Mouse (Mus musculus) liver, embryonic 15.5 days (tissue): Measurements from ENCODE around the gene Zfp697. TPM values are rescaled to one million over a fixed set of nuclear protein-coding genes. Genes with fewer than 3 reads are reported as not detected.
A peak's percentile ranks its signal among the peaks of the same experiment; 100 is the strongest.
"Not testable (repeated sequence)": the region's sequence is repeated elsewhere in the genome, so short reads cannot be mapped to it uniquely, and the experiment has no call there.

Experiments
- ATAC-seq: fragments of 200-750 bp; cut with Nextera tagmentation; 2 replicates; pipeline ENCODE4 v1.8.0; 2017; ENCODE audit warnings: moderate number of reproducible peaks, mild to moderate bottlenecking, moderate library complexity; ENCODE audit not compliant: insufficient read depth
- H3K27ac ChIP-seq: fragments of 300-500 bp; sonication (generic); replicated peaks from 2 replicates; pipeline ENCODE4 v1.5.1; 2015; ENCODE audit warnings: mild to moderate bottlenecking, inconsistent platforms
- H3K27me3 ChIP-seq: fragments of 300-500 bp; sonication (generic); 2 replicates; pipeline ENCODE4 v1.6.1; 2015; ENCODE audit warnings: mild to moderate bottlenecking, inconsistent platforms
- H3K36me3 ChIP-seq: fragments of 300-500 bp; sonication (generic); replicated peaks from 2 replicates; pipeline ENCODE4 v1.6.1; 2015; ENCODE audit warnings: moderate library complexity, mild to moderate bottlenecking, inconsistent platforms
- H3K4me1 ChIP-seq: fragments of 300-500 bp; sonication (generic); replicated peaks from 2 replicates; pipeline ENCODE4 v1.6.1; 2015; ENCODE audit warnings: inconsistent platforms
- H3K4me2 ChIP-seq: fragments of 300-500 bp; sonication (generic); 2 replicates; pipeline ENCODE4 v1.6.1; 2015; ENCODE audit warnings: moderate library complexity, mild to moderate bottlenecking, inconsistent platforms
- H3K4me3 ChIP-seq: fragments of 300-500 bp; sonication (generic); replicated peaks from 2 replicates; pipeline ENCODE4 v1.5.1; 2015; ENCODE audit warnings: mild to moderate bottlenecking, inconsistent platforms
- H3K9ac ChIP-seq: fragments of 300-500 bp; sonication (generic); 2 replicates; pipeline ENCODE4 v1.6.1; 2015; ENCODE audit warnings: moderate library complexity, mild to moderate bottlenecking, inconsistent platforms
- H3K9me3 ChIP-seq: fragments of 300-500 bp; sonication (generic); replicated peaks from 2 replicates; pipeline ENCODE4 v1.6.1; 2016; ENCODE audit warnings: inconsistent platforms
- WGBS: fragments of 180-500 bp; shearing (Covaris S2); methylation state at CpG from one replicate; pipeline ENCODE4 v1.1.7; 2015; ENCODE audit warnings: mixed read lengths; ENCODE audit not compliant: insufficient replicate concordance; 5-methylcytosine and 5-hydroxymethylcytosine counted together
- polyA plus RNA-seq: library from polyadenylated mRNA; unstranded; fragments of >200 nt; fragmentation: Nextera tagmentation; extraction: Ambion mirVana; gene quantifications from 2 replicates; pipeline ENCODE4 v1.2.1, GENCODE M21; 2015

Zfp697 gene
- polyA plus RNA-seq, 1 experiment from 2014 or later, result 2.1 TPM

DNA sequence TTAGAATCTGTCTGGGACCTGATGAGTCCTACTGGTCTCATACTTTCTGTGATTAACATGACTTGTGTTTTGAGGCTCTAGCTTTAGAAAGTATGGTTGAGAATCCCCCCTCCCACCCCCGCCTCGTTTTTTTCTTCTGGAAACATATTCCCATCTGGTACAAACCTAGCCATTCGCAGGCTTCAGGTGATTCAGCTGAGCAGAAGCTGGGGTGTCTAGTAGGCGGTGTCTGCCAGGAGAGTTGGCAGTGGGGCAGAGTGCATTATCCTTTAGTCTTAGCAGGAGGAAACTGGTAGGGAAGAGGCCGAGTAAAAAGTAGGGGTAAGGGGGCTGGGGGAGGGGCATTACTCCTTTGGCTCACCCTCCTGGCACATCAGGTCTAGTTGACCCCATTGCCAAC, 44.5 kb downstream of the Zfp697 start:
- H3K27me3 ChIP-seq, result peaks cover 40% of the 10 kb centered on the region
- H3K4me2 ChIP-seq, result peak overlapping the region; percentile 78
- no peaks in the 10 kb centered on the region for H3K9me3 ChIP-seq
- no peak overlapping the region for H3K9ac ChIP-seq
- no peaks in the 10 kb centered on the region for H3K36me3 ChIP-seq
- 36% methylated on average over 5 of the region's 5 CpGs for WGBS
- no peak overlapping the region for H3K27ac ChIP-seq
- 0 out of 2 replicates have a peak overlapping the region, but pooled peaks have one; percentile 60 for H3K4me3 ChIP-seq
- no peak for ATAC-seq
- peaks cover 19% of the 10 kb centered on the region for H3K4me1 ChIP-seq

DNA sequence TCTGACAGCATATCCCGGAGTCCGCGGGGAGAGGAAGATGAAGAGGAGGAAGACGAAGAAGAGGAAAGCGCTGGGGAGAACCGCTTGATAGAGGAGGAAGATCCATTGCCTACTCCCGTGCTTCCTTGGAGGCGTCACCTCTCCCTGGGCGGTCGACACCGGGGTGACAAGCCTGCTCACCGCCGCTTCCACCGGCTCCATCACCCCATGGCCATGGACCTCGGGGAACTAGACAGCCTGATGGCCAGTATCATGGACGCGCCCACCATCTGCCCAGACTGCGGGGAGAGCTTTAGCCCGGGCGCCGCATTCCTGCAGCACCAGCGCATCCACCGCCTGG, 45.0 kb downstream of the Zfp697 start:
- peak; percentile 52 for ATAC-seq
- H3K36me3 ChIP-seq, result no peaks in the 10 kb centered on the region
- WGBS, result 2% methylated on average over 23 of the region's 23 CpGs
- no peaks in the 10 kb centered on the region for H3K9me3 ChIP-seq
- H3K4me2 ChIP-seq, result peak overlapping the region; percentile 78
- peak overlapping the region; percentile 60 for H3K4me3 ChIP-seq
- H3K27me3 ChIP-seq, result peaks cover 40% of the 10 kb centered on the region
- peaks cover 19% of the 10 kb centered on the region for H3K4me1 ChIP-seq
- H3K9ac ChIP-seq, result no peak overlapping the region
- no peak overlapping the region for H3K27ac ChIP-seq

GRCm38 (mm10) chr3:98427600-98428448, 45.6 kb downstream of the Zfp697 start:
- Histone ChIP-seq H3K9ac (no peak overlapping the region), H3K9me3 (no peaks in the 10 kb centered on the region), H3K4me2 (peak overlapping the region; percentile 78), H3K4me3 (peak overlapping the region; percentile 60), H3K36me3 (no peaks in the 10 kb centered on the region), H3K27ac (no peak overlapping the region), H3K4me1 (peaks cover 19% of the 10 kb centered on the region), H3K27me3 (peaks cover 40% of the 10 kb centered on the region)
- WGBS, result under 1% methylated on average over 107 of the region's 110 CpGs
- ATAC-seq, result peak; percentile 84

DNA sequence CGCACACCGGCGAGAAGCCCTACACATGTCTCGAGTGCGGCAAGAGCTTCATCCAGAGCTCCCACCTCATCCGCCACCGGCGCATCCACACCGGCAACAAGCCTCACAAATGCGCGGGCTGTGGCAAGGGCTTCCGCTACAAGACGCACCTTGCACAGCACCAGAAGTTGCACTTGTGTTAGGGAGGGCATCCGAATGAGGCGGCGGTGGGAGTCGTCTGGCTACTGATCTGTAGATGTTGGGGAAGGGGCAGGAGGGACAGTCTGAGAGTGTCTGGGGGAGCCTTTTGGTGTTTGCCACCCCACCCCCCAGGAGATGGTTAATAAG, 46.2 kb downstream of the Zfp697 start:
- H3K4me2 ChIP-seq, result peak overlapping the region; percentile 78
- no peaks in the 10 kb centered on the region for H3K36me3 ChIP-seq
- H3K9me3 ChIP-seq, result no peaks in the 10 kb centered on the region
- H3K27me3 ChIP-seq, result peaks cover 40% of the 10 kb centered on the region
- peak overlapping the region; percentile 60 for H3K4me3 ChIP-seq
- no peak for ATAC-seq
- no peak overlapping the region for H3K27ac ChIP-seq
- WGBS, result under 1% methylated on average over 17 of the region's 17 CpGs
- H3K4me1 ChIP-seq, result peaks cover 19% of the 10 kb centered on the region
- H3K9ac ChIP-seq, result no peak overlapping the region

DNA sequence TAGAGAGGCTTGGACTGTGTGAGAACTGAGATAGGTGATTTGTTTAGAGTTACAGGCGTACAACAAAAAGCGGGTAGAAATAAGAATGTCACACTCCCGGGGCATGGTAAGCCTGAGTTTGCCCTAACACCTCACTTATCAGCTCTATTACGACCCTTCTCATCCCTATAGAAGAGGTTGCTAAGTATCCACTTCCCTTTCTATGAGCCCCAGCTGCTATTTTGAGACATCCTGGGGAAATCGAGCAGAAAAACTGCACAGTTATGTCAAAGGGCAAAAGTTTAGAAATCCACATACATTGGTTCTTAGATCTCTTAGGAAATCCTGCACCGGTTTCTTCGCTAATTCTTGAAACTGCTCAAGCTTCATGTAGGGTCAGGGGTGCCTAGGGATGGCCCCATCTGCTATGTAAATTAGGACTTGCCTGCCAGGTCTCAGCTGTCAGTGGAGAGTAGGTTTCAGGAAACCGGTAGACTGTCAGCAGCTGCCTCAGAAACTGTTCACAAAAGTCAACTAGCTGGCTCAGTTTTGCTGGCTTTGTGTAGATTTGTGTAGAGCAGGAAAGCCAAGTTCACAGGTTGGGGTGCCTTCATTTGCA, 46.8 kb downstream of the Zfp697 start:
- Histone ChIP-seq H3K27ac (no peak overlapping the region), H3K9ac (no peak overlapping the region)
- 9% methylated on average over 8 of the region's 8 CpGs for WGBS

DNA sequence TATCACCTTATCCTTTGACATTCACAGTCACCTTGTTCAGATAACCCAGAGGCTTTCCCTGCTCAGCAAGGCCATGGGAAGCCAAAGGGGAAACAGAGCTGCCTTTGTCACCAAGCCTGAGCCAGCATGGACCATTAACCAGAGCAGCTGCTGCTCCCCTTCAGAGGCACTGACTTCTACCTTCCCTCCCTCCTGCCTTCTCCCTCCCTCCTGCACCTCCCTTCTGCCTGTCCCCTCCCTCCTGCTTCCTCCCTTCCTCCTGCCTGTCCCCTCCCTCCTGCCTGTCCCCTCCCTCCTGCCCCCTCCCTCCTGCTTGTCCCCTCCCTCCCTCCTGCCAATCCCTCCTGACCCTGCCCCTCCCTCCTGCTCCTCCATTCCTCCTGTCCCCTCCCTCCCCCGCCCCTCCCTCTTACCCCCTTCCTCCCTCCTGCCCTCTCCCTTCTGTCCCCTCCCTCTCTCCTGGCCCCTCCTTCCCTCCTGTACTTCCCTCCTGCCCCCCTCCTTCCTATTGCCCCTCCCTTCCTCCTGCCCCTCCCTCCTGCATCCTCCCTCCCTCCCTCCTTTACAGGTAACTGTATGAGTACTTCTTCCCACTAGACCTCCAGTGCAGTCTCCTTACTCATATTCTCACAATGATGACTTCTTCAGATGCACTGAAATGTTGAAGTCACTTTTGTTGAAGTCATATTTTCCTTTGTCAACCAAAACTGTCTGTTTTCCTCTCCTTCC, 52.0 kb downstream of the Zfp697 start:
- no peaks in the 10 kb centered on the region for H3K4me1 ChIP-seq
- H3K27me3 ChIP-seq, result peaks cover 8% of the 10 kb centered on the region
- no peak overlapping the region for H3K27ac ChIP-seq
- H3K9me3 ChIP-seq, result no peaks in the 10 kb centered on the region
- no peak overlapping the region for H3K9ac ChIP-seq
- ATAC-seq, result no peak
- H3K36me3 ChIP-seq, result no peaks in the 10 kb centered on the region
- no peak overlapping the region for H3K4me3 ChIP-seq
- WGBS, result 29% methylated on average over 1 of the region's 1 CpGs
- H3K4me2 ChIP-seq, result no peak overlapping the region

More for the DNA sequence above, 46.8 kb downstream of the Zfp697 start:
- Histone ChIP-seq H3K4me1 (peaks cover 19% of the 10 kb centered on the region), H3K4me3 (peak overlapping the region; percentile 60; the same call in 1 of the 2 replicates), H3K36me3 (no peaks in the 10 kb centered on the region), H3K4me2 (peak overlapping the region; percentile 78), H3K27me3 (peaks cover 40% of the 10 kb centered on the region), H3K9me3 (no peaks in the 10 kb centered on the region)
- no peak for ATAC-seq

GRCm38 (mm10) chr3:98435030-98435429, 52.8 kb downstream of the Zfp697 start:
- H3K27ac ChIP-seq, result no peak overlapping the region
- no peak for ATAC-seq
- no peak overlapping the region for H3K9ac ChIP-seq
- H3K4me1 ChIP-seq, result no peaks in the 10 kb centered on the region
- H3K9me3 ChIP-seq, result no peaks in the 10 kb centered on the region
- 52% methylated on average over 1 of the region's 1 CpGs for WGBS
- no peak overlapping the region for H3K4me2 ChIP-seq
- no peak overlapping the region for H3K4me3 ChIP-seq
- no peaks in the 10 kb centered on the region for H3K36me3 ChIP-seq
- H3K27me3 ChIP-seq, result peaks cover under 1% of the 10 kb centered on the region; the same call in 1 of the 2 replicates

DNA sequence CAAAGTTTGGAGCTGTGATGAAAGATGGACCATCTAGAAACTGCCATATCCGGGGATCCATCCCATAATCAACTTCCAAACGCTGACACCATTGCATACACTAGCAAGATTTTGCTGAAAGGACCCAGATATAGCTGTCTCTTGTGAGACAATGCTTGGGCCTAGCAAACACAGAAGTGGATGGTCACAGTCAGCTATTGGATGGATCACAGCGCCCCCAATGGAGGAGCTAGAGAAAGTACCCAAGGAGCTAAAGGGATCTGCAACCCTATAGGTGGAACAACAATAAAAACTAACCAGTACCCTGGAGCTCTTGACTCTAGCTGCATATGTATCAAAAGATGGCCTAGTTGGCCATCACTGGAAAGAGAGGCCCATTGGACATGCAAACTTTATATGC, 60.0 kb downstream of the Zfp697 start:
- not testable (repeated sequence) for H3K9ac ChIP-seq, H3K27me3 ChIP-seq, H3K4me2 ChIP-seq, H3K27ac ChIP-seq, H3K4me3 ChIP-seq, ATAC-seq, H3K9me3 ChIP-seq, H3K36me3 ChIP-seq, H3K4me1 ChIP-seq
- 32% methylated on average over 3 of the region's 3 CpGs for WGBS

DNA sequence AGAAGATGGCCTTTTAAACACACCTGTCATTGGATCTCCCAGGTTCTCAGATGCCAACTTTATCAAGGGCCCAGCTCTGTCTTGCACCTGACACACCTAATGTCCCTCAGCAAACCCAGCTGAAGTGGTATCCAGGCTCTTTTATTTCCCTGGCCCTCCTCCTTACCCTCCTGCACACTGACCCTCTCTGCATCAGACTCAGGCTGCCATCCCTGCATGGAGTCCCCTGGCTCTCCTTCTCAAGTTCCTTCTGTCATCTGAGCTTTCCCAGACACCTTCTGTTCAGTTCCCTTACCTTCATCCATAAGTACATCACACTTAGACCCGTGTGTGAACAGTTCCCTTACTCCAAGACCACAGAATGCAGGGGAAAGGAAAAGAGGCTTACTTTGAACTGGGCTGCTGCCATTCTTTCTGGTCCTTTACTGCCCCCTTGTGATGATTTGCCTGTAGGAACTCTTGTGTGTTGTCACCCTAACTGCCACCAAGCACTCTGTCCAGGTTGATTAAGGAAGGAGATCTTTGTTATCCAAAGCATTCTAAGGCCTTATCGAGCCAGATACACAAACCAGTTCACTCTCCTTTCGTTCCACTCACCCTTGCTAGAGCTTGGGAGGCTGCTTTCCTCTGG, 61.0 kb downstream of the Zfp697 start:
- not testable (repeated sequence) for H3K4me1 ChIP-seq, H3K4me3 ChIP-seq, H3K4me2 ChIP-seq, H3K9ac ChIP-seq, H3K36me3 ChIP-seq, H3K9me3 ChIP-seq, H3K27ac ChIP-seq, ATAC-seq, H3K27me3 ChIP-seq
- 5% methylated on average over 3 of the region's 3 CpGs for WGBS

- not testable (repeated sequence) for H3K9ac ChIP-seq, H3K27me3 ChIP-seq, H3K36me3 ChIP-seq, H3K9me3 ChIP-seq, ATAC-seq, H3K4me3 ChIP-seq, H3K4me2 ChIP-seq, H3K27ac ChIP-seq, H3K4me1 ChIP-seq
- 80% methylated on average over 1 of the region's 1 CpGs for WGBS
Observed at GRCm38 (mm10) chr3:98443924-98444323, 61.7 kb downstream of the Zfp697 start.

GRCm38 (mm10) chr3:98453786-98454185, 71.5 kb downstream of the Zfp697 start:
- not testable (repeated sequence) for H3K4me1 ChIP-seq, H3K27ac ChIP-seq, H3K4me3 ChIP-seq, H3K27me3 ChIP-seq, H3K4me2 ChIP-seq, H3K9me3 ChIP-seq, H3K9ac ChIP-seq, H3K36me3 ChIP-seq
- peak; percentile 58; the same call in 1 of the 2 replicates for ATAC-seq
- WGBS, result 43% methylated on average over 4 of the region's 5 CpGs
